Mouse (Mus musculus): ENCODE measurements around the gene Vav3.

DNA sequence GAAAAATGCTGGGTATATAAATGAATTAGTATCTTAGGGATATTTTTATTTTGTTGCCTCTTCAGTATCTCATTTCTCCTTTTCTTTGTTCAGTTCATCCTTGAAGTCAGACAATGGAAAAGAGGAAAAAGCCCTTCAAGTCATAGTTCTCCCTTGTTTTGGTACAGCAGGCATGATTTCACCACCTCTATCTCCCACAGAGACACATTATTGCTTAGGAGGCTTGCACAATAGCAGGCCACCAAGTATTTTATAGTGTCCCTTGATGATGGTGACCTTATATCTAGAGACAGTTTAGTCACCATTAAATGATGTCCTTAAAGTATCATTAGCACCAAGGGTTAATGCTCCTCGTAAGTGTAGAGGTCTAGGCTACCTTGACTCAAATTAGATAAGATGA, 171.4 kb downstream of the Vav3 start:
- TF ChIP-seq CTCF (IDR thresholded peaks at IDR 0.05): no peak
- TF ChIP-seq POLR2A (IDR thresholded peaks at IDR 0.05; ENCODE audit: insufficient read depth, low read depth, low read length): no peak
- no peak for TF ChIP-seq EP300 (IDR thresholded peaks at IDR 0.05; ENCODE audit: insufficient read depth, low read depth, low read length)
